Mouse (Mus musculus) spleen, adult 12 weeks (tissue): ENCODE data around the gene Mxra7.

Source experiments
- DNase-seq: peaks from one replicate; pipeline ENCODE4 v3.0.0; 2022; ENCODE audit warnings: low spot score

Mxra7 gene

GRCm38 (mm10) chr11:116819932-116820593 lies 7.8 kb downstream of the Mxra7 start:
- DNase-seq, result no peak

GRCm38 (mm10) chr11:116818722-116819121 lies 9.1 kb downstream of the Mxra7 start:
- no peak for DNase-seq

GRCm38 (mm10) chr11:116817567-116817966 lies 10.3 kb downstream of the Mxra7 start:
- DNase-seq, result no peak

GRCm38 (mm10) chr11:116816769-116817168 lies 11.1 kb downstream of the Mxra7 start:
- DNase-seq, result no peak

- no peak for DNase-seq
These were observed 12.9 kb downstream of the Mxra7 start for GRCm38 (mm10) chr11:116814884-116815415.

- no peak for DNase-seq
These were observed 13.6 kb downstream of the Mxra7 start for GRCm38 (mm10) chr11:116814076-116814883.

GRCm38 (mm10) chr11:116813610-116814009 lies 14.2 kb downstream of the Mxra7 start:
- DNase-seq, result no peak

GRCm38 (mm10) chr11:116812793-116813529 lies 14.9 kb downstream of the Mxra7 start:
- DNase-seq, result no peak

- no peak for DNase-seq
These were observed 16.6 kb downstream of the Mxra7 start for GRCm38 (mm10) chr11:116810983-116811901.

- no peak for DNase-seq
These were observed 17.3 kb downstream of the Mxra7 start for GRCm38 (mm10) chr11:116810528-116810927.

- DNase-seq, result no peak
These were observed 18.3 kb downstream of the Mxra7 start for GRCm38 (mm10) chr11:116809520-116809919.

- DNase-seq, result no peak
These were observed 18.9 kb downstream of the Mxra7 start for GRCm38 (mm10) chr11:116808811-116809395.

GRCm38 (mm10) chr11:116807938-116808606 lies 19.8 kb downstream of the Mxra7 start:
- peak; percentile 67 for DNase-seq

GRCm38 (mm10) chr11:116807526-116807925 lies 20.3 kb downstream of the Mxra7 start:
- DNase-seq, result no peak

GRCm38 (mm10) chr11:116807116-116807515 lies 20.7 kb downstream of the Mxra7 start:
- DNase-seq, result no peak

GRCm38 (mm10) chr11:116806136-116807071 lies 21.4 kb downstream of the Mxra7 start:
- no peak for DNase-seq

- DNase-seq, result no peak
These were observed 25.1 kb downstream of the Mxra7 start for GRCm38 (mm10) chr11:116802709-116803108.

GRCm38 (mm10) chr11:116801106-116801505 lies 26.7 kb downstream of the Mxra7 start:
- DNase-seq, result no peak

GRCm38 (mm10) chr11:116799364-116799763 lies 28.5 kb downstream of the Mxra7 start:
- no peak for DNase-seq
